Mouse (Mus musculus): ENCODE measurements around the gene Gm20532. TPM values are rescaled to one million over a fixed set of nuclear protein-coding genes. Genes with fewer than 3 reads are reported as not detected.
A peak's percentile ranks its signal among the peaks of the same experiment; 100 is the strongest.

The Gm20532 gene
- polyA plus RNA-seq, 1 experiment from 2014 or later: not detected

- Histone ChIP-seq H3K36me3 (peaks cover 27% of the 10 kb centered on the region), H3K27ac (replicated peaks) (peak overlapping the region; percentile 89), H3K4me2 (peak overlapping the region; percentile 84), H3K9ac (peak overlapping the region; percentile 89), H3K9me3 (no peaks in the 10 kb centered on the region), H3K4me1 (peaks cover 51% of the 10 kb centered on the region), H3K4me3 (peak overlapping the region; percentile 75), H3K27me3 (replicated peaks) (no peaks in the 10 kb centered on the region)
- ATAC-seq (ENCODE audit: extremely low read depth, insufficient number of reproducible peaks, low FRiP score, low TSS enrichment): no peak
- WGBS: 5% methylated on average over 11 of the region's 11 CpGs
Observed at GRCm38 (mm10) chr2:26587044-26587405, 586 bp downstream of the Gm20532 start.

GRCm38 (mm10) chr2:26588573-26588972, 2.1 kb downstream of the Gm20532 start:
- Histone ChIP-seq H3K9ac (peak overlapping the region; percentile 89), H3K36me3 (peaks cover 41% of the 10 kb centered on the region), H3K4me3 (peak overlapping the region; percentile 75), H3K27me3 (replicated peaks) (no peaks in the 10 kb centered on the region), H3K27ac (replicated peaks) (peak overlapping the region; percentile 89), H3K4me1 (peaks cover 38% of the 10 kb centered on the region), H3K4me2 (peak overlapping the region; percentile 84), H3K9me3 (no peaks in the 10 kb centered on the region)
- ATAC-seq (ENCODE audit: extremely low read depth, insufficient number of reproducible peaks, low FRiP score, low TSS enrichment): no peak
- 13% methylated on average over 4 of the region's 4 CpGs for WGBS

GRCm38 (mm10) chr2:26589284-26589683, 2.8 kb downstream of the Gm20532 start:
- peaks cover 34% of the 10 kb centered on the region for H3K4me1 ChIP-seq
- no peak for ATAC-seq (ENCODE audit: extremely low read depth, insufficient number of reproducible peaks, low FRiP score, low TSS enrichment)
- H3K27ac ChIP-seq (replicated peaks): peak overlapping the region; percentile 89
- no peaks in the 10 kb centered on the region for H3K9me3 ChIP-seq
- peak overlapping the region; percentile 84 for H3K4me2 ChIP-seq
- H3K27me3 ChIP-seq (replicated peaks): no peaks in the 10 kb centered on the region
- H3K9ac ChIP-seq: peak overlapping the region; percentile 89
- WGBS: 77% methylated on average over 10 of the region's 10 CpGs
- peak overlapping the region; percentile 75 for H3K4me3 ChIP-seq
- peaks cover 48% of the 10 kb centered on the region for H3K36me3 ChIP-seq

- H3K27me3 ChIP-seq (replicated peaks): no peaks in the 10 kb centered on the region
- peak overlapping the region; percentile 84 for H3K4me2 ChIP-seq
- H3K4me1 ChIP-seq: peaks cover 34% of the 10 kb centered on the region
- peak overlapping the region; percentile 75; the same call in 1 of the 2 replicates for H3K4me3 ChIP-seq
- peak overlapping the region; percentile 89; the same call in 1 of the 2 replicates for H3K9ac ChIP-seq
- H3K9me3 ChIP-seq: no peaks in the 10 kb centered on the region
- peaks cover 53% of the 10 kb centered on the region for H3K36me3 ChIP-seq
- ATAC-seq (ENCODE audit: extremely low read depth, insufficient number of reproducible peaks, low FRiP score, low TSS enrichment): no peak
- WGBS: 79% methylated on average over 7 of the region's 7 CpGs
- H3K27ac ChIP-seq (replicated peaks): peak overlapping the region; percentile 89; the same call in 1 of the 2 replicates
Observed at GRCm38 (mm10) chr2:26590282-26590681, 3.8 kb downstream of the Gm20532 start.

- WGBS: 84% methylated on average over 7 of the region's 7 CpGs
- no peaks in the 10 kb centered on the region for H3K27me3 ChIP-seq (replicated peaks)
- no peak overlapping the region for H3K4me3 ChIP-seq
- H3K4me2 ChIP-seq: peak overlapping the region; percentile 12; the same call in 1 of the 2 replicates
- peak overlapping the region; percentile 28; the same call in 1 of the 2 replicates for H3K9ac ChIP-seq
- no peaks in the 10 kb centered on the region for H3K9me3 ChIP-seq
- H3K27ac ChIP-seq (replicated peaks): peak overlapping the region; percentile 36
- peaks cover 55% of the 10 kb centered on the region for H3K36me3 ChIP-seq
- peaks cover 33% of the 10 kb centered on the region for H3K4me1 ChIP-seq
- ATAC-seq (ENCODE audit: extremely low read depth, insufficient number of reproducible peaks, low FRiP score, low TSS enrichment): no peak
Observed at GRCm38 (mm10) chr2:26590962-26591361, 4.5 kb downstream of the Gm20532 start.

DNA sequence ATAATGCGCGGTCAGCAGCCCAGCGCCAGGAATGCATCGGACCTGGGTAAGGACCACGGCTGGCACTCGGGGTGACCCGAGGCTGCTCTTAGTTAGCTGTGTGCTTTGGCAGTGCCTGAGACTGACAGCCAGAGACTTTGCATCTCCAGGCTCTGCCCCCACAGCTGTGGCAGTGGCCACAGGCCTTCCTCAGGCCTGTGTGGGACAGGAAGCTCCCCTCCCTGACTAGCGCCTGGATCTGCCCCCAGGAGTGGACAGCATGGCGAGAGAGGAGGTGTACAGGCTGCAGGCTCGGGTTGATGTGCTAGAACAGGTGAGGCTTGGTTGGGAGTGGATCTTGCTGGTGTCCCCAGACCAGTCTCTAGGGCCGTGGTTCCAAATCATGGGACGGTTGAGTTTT, 5.0 kb downstream of the Gm20532 start:
- Histone ChIP-seq H3K9me3 (no peaks in the 10 kb centered on the region), H3K4me3 (no peak overlapping the region; the same call in 1 of the 2 replicates), H3K27ac (replicated peaks) (peak overlapping the region; percentile 36), H3K4me1 (peaks cover 28% of the 10 kb centered on the region), H3K27me3 (replicated peaks) (no peaks in the 10 kb centered on the region), H3K9ac (peak overlapping the region; percentile 28; the same call in 1 of the 2 replicates), H3K4me2 (peak overlapping the region; percentile 12; the same call in 1 of the 2 replicates), H3K36me3 (peaks cover 59% of the 10 kb centered on the region)
- ATAC-seq (ENCODE audit: extremely low read depth, insufficient number of reproducible peaks, low FRiP score, low TSS enrichment): no peak
- 77% methylated on average over 12 of the region's 12 CpGs for WGBS

DNA sequence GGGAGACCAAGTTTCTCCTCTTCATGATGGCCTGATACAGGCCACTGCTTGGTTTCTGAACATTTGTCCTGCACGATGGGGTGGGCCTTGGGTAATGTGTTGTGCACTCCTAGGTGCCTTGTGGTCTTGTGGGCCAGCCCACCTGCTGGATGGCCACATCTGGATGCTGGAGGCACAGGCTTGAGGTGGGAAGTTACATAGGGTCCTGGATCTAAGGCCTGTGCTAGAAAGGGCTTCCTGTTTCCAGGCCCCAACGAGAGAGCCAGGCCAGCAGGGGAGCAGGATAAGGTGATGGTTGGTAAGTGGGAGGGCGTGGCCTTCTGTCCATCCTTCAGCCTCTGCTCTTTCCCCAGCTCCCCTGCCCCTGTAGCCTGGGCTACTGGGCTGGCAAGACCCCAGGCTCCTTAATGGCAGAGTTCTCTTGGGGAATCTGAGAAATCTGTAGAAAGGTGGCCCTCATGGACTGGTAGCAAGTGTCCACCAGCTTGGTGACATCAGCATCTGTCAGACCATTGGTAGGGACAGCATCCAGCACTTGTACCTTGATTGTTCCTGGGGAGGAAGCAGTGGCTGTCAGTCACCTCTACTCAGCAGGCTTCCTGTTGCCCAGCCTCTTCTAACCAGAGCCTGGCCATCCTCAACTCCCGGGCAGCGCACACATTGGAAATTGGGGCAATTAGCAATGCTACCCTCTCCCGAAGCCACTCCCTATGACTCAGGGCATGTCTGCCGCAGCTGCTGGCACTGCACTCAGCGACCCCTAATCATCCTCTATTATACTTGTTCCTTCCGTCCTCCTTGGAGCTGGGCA, 7.0 kb downstream of the Gm20532 start:
- H3K9me3 ChIP-seq: no peaks in the 10 kb centered on the region
- no peak for ATAC-seq (ENCODE audit: extremely low read depth, insufficient number of reproducible peaks, low FRiP score, low TSS enrichment)
- no peak overlapping the region for H3K4me3 ChIP-seq
- WGBS: 60% methylated on average over 9 of the region's 9 CpGs
- no peak overlapping the region for H3K4me2 ChIP-seq
- H3K27ac ChIP-seq (replicated peaks): peak overlapping the region; percentile 39; the same call in 1 of the 2 replicates
- no peaks in the 10 kb centered on the region for H3K27me3 ChIP-seq (replicated peaks)
- no peak overlapping the region for H3K9ac ChIP-seq
- H3K4me1 ChIP-seq: peaks cover 11% of the 10 kb centered on the region
- peaks cover 59% of the 10 kb centered on the region for H3K36me3 ChIP-seq

GRCm38 (mm10) chr2:26594022-26594346, 7.5 kb downstream of the Gm20532 start:
- Histone ChIP-seq H3K9ac (no peak overlapping the region), H3K4me1 (peaks cover 6% of the 10 kb centered on the region), H3K4me3 (no peak overlapping the region), H3K9me3 (no peaks in the 10 kb centered on the region), H3K27ac (replicated peaks) (0 out of 2 replicates have a peak overlapping the region, but pooled peaks have one; percentile 39), H3K4me2 (no peak overlapping the region), H3K27me3 (replicated peaks) (no peaks in the 10 kb centered on the region), H3K36me3 (peaks cover 59% of the 10 kb centered on the region)
- ATAC-seq (ENCODE audit: extremely low read depth, insufficient number of reproducible peaks, low FRiP score, low TSS enrichment): no peak
- WGBS: 52% methylated on average over 9 of the region's 9 CpGs

DNA sequence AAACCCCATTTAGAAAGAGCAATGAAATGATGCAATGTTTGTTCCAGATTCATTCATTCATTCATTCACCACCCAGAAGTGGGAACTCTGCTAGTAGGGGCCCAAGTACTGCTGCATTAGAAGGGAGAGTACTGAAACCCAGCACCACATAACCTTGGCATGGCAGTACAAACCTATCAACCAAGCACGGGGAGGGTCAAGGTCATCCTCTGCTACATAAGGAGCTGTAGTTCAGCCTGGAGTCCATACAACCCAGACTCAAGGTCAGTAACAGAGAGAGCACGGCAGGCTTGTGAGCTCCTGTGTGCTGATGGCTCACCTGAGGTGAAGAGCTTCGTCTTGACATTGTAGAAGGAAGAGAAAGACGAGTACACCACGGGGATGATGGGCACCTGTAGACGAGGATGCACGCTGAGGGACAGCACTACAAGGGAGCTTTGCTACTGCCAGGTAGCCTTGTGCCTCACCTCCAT, 8.1 kb downstream of the Gm20532 start:
- Histone ChIP-seq H3K9ac (no peak overlapping the region), H3K4me3 (no peak overlapping the region), H3K27me3 (replicated peaks) (no peaks in the 10 kb centered on the region), H3K36me3 (peaks cover 55% of the 10 kb centered on the region), H3K9me3 (no peaks in the 10 kb centered on the region), H3K4me2 (no peak overlapping the region), H3K27ac (replicated peaks) (no peak overlapping the region), H3K4me1 (peaks cover 4% of the 10 kb centered on the region; the same call in 1 of the 2 replicates)
- ATAC-seq (ENCODE audit: extremely low read depth, insufficient number of reproducible peaks, low FRiP score, low TSS enrichment): no peak
- 78% methylated on average over 7 of the region's 7 CpGs for WGBS

GRCm38 (mm10) chr2:26594934-26595724, 8.7 kb downstream of the Gm20532 start:
- WGBS: 64% methylated on average over 6 of the region's 6 CpGs
- H3K9me3 ChIP-seq: no peaks in the 10 kb centered on the region
- no peak overlapping the region for H3K27ac ChIP-seq (replicated peaks)
- H3K4me1 ChIP-seq: peaks cover 4% of the 10 kb centered on the region; the same call in 1 of the 2 replicates
- H3K27me3 ChIP-seq (replicated peaks): no peaks in the 10 kb centered on the region
- no peak overlapping the region for H3K4me2 ChIP-seq
- H3K4me3 ChIP-seq: no peak overlapping the region
- peak; percentile 22 for ATAC-seq (ENCODE audit: extremely low read depth, insufficient number of reproducible peaks, low FRiP score, low TSS enrichment)
- peaks cover 50% of the 10 kb centered on the region for H3K36me3 ChIP-seq
- no peak overlapping the region for H3K9ac ChIP-seq

All from heart, embryonic 13.5 days (tissue).